Mouse (Mus musculus): ENCODE measurements around the gene Ciart.

DNA sequence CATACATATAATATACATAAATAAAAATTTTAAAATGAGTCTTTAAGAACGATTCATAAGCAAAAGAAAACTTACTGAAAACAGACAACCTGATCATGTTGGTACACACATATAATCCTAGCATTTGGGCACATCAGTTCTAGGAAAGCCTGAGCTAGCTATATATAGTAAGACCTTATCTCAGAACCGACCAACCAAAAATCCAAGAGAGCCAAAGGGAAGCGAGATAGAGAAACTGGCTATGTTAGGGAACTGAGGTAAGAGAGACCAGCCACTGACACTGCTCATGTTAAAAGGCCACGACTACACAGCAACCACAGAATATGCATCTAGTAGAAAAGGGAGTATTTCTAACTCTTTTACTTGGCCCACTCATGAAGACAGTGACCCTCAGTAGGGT, 31.4 kb downstream of the Ciart start:
- TF ChIP-seq POLR2A (IDR thresholded peaks at IDR 0.05; ENCODE audit: extremely low read depth, insufficient read depth, low read length) (no peak), CTCF (IDR thresholded peaks at IDR 0.05; ENCODE audit: extremely low read depth, insufficient read depth, low read length) (no peak)
